Mouse (Mus musculus): ENCODE data around the gene Gm21987. TPM values are rescaled to one million over a fixed set of nuclear protein-coding genes. Genes with fewer than 3 reads are reported as not detected.

The Gm21987 gene
- polyA plus RNA-seq, 1 experiment = not detected

DNA sequence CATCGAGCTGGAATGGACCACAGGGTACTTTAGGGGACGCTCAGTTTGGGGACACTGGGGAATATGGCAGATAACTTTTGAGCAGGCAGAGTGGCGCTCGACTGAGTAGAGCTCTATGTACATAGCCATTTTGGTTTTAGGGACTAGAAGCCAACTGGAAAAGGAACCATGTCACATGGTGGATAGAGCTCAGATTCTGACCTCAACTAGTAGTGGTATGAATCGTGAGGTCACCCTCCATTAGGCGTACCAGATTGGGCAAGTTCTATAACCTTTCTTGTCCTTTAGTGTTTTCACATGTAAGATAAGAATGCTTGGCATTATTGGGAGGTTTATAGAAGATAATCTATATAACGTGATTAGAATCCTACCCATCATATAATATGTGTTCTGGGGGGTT lies 43.5 kb downstream of the Gm21987 start:
- no peak for DNase-seq

DNA sequence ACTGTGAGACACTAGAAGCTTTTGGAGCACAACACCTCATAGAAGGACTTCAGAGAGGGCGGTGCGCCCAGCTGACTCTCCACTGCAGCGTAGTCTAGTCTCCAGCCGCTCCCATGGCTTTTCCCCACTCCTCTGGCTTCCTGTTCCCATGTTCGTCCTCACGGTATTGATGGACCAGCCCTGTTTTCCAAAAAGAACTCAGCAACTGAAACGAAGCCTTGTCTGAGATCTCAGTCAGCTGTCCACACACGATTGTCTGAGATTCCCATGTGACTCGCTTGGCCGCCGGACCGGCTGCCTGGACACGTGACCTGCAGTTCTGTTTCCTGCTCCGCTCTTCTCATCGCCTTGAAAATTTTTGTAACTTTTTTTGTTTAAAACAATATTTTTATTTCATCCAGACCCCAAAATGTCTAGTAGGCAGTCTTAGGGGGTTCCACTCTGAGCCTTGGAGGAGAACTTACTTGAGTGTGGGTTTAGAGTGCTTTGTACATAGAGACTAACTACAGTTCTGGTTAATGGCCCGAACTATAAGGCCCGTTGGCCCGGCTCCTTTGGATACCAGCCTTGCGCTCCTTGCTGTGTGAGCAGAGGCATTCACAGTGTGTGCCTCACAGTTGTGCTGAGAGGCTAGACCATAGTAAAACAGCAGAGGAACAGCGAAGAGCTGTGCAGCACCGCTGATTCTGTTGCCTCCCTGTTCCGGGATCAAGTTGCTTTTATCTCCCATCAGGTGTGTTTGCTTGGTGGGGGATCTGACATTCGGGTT lies 45.5 kb downstream of the Gm21987 start:
- DNase-seq = peak in 1 of 2 experiments; percentile 30
- TF ChIP-seq POLR2A (IDR thresholded peaks at IDR 0.05; ENCODE audit: borderline replicate concordance, insufficient read depth, low read length) (no peak), CTCF (IDR thresholded peaks at IDR 0.05; ENCODE audit: borderline replicate concordance, insufficient read depth, low read depth, low read length) (no peak)
- WGBS = 65% methylated on average over 23 of the region's 23 CpGs
- no peak overlapping the region; the same call in 1 of the 2 replicates for H3K27ac ChIP-seq (ENCODE audit: insufficient read depth, low read length)
- H3K4me1 ChIP-seq (ENCODE audit: control insufficient read depth, insufficient read depth, low read length) = no peaks in the 10 kb centered on the region
- peak overlapping the region; percentile 45 for H3K4me3 ChIP-seq (replicated peaks; ENCODE audit: insufficient read depth, low read depth, low read length)
- H3K27me3 ChIP-seq (ENCODE audit: control insufficient read depth, insufficient read depth, low read length) = no peaks in the 10 kb centered on the region

More for the DNA sequence above, 43.5 kb downstream of the Gm21987 start:
- no peaks in the 10 kb centered on the region for H3K4me1 ChIP-seq (ENCODE audit: control insufficient read depth, insufficient read depth, low read length)
- 88% methylated on average over 7 of the region's 7 CpGs for WGBS
- TF ChIP-seq CTCF (IDR thresholded peaks at IDR 0.05; ENCODE audit: borderline replicate concordance, insufficient read depth, low read depth, low read length) (no peak), POLR2A (IDR thresholded peaks at IDR 0.05; ENCODE audit: borderline replicate concordance, insufficient read depth, low read length) (no peak)
- no peak overlapping the region for H3K27ac ChIP-seq (ENCODE audit: insufficient read depth, low read length)
- no peaks in the 10 kb centered on the region for H3K27me3 ChIP-seq (ENCODE audit: control insufficient read depth, insufficient read depth, low read length)
- no peak overlapping the region for H3K4me3 ChIP-seq (replicated peaks; ENCODE audit: insufficient read depth, low read depth, low read length)

DNA sequence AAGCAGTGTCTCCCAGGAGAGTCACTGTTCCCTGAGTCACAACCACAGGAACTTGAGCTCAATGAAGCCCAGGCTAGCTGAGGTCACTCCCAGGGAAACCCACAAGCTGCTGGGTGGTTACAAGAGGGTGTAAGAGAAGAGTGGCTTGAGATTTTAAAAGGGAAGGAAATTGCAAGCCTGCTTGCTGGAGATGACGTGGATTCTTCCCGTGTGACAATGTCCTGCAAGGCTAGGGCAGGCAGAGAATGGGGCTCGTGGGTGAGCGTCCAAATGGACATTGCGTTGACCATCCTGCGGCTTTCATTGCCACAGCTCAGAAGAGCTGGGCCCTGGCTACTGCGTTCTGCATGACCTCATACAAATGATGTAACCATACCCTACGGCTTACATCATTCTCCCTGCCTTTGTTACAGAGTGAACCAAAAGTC lies 47.4 kb downstream of the Gm21987 start:
- H3K4me1 ChIP-seq (ENCODE audit: control insufficient read depth, insufficient read depth, low read length) = no peaks in the 10 kb centered on the region
- TF ChIP-seq POLR2A (IDR thresholded peaks at IDR 0.05; ENCODE audit: borderline replicate concordance, insufficient read depth, low read length) (no peak), CTCF (IDR thresholded peaks at IDR 0.05; ENCODE audit: borderline replicate concordance, insufficient read depth, low read depth, low read length) (no peak)
- no peak overlapping the region for H3K4me3 ChIP-seq (replicated peaks; ENCODE audit: insufficient read depth, low read depth, low read length)
- H3K27me3 ChIP-seq (ENCODE audit: control insufficient read depth, insufficient read depth, low read length) = no peaks in the 10 kb centered on the region
- 92% methylated on average over 8 of the region's 8 CpGs for WGBS
- H3K27ac ChIP-seq (ENCODE audit: insufficient read depth, low read length) = no peak overlapping the region
- no peak for DNase-seq

DNA sequence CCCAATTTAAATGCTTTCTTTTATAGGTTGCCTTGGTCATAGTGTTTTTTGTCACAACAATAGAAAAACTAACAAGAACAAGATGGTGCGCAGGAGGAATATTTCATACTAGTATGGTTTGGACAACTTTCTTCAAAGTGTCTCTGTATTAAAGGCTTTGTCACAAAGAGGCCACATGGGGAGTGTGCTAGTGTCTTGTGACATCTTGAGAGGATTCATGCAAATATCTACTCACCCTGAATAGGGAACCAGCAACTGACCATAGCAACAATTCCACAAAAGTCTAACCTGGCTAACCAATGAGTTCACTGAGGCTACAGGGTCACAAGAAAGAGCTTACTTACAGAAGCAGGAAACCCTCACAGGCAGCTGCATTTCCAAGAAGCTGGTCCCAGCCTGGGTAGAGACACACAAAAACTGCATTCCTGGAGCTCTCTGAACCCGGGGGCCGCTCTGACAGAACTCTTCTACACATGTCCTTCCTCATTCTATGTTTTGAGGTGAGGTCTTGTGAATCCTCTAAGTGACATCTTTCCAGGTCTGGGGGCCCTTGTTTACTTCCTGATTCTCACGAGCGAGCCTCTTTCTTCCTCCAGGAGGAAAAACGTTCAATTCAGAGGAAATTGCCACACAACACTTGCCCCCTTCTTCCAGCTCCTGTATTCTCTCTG lies 48.4 kb downstream of the Gm21987 start:
- DNase-seq = no peak
- H3K27ac ChIP-seq (ENCODE audit: insufficient read depth, low read length) = no peak overlapping the region
- TF ChIP-seq CTCF (IDR thresholded peaks at IDR 0.05; ENCODE audit: borderline replicate concordance, insufficient read depth, low read depth, low read length) (no peak), POLR2A (IDR thresholded peaks at IDR 0.05; ENCODE audit: borderline replicate concordance, insufficient read depth, low read length) (no peak)
- no peaks in the 10 kb centered on the region for H3K4me1 ChIP-seq (ENCODE audit: control insufficient read depth, insufficient read depth, low read length)
- H3K4me3 ChIP-seq (replicated peaks; ENCODE audit: insufficient read depth, low read depth, low read length) = no peak overlapping the region
- H3K27me3 ChIP-seq (ENCODE audit: control insufficient read depth, insufficient read depth, low read length) = no peaks in the 10 kb centered on the region
- WGBS = 87% methylated on average over 6 of the region's 6 CpGs

DNA sequence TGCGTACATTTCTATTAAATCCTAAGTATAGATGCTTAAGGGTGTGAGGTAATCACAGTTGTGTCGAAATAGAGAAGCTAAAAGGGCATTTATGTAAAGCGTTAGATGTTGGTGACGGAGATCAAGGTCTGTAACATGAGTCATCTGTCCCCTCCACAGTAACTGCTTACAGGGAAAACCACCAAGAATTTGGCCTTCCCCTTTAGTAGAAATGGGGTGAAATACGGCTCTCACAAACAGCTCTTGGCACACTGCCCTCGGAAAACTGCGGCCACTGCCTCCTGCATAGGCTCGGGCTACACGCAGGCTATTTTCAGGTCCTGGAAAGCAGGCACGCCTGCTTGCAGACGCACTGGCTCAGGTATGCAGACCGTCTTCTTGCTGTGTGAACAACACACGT lies 49.3 kb downstream of the Gm21987 start:
- Histone ChIP-seq H3K4me3 (replicated peaks; ENCODE audit: insufficient read depth, low read depth, low read length) (no peak overlapping the region), H3K4me1 (ENCODE audit: control insufficient read depth, insufficient read depth, low read length) (no peaks in the 10 kb centered on the region), H3K27me3 (ENCODE audit: control insufficient read depth, insufficient read depth, low read length) (no peaks in the 10 kb centered on the region), H3K27ac (ENCODE audit: insufficient read depth, low read length) (no peak overlapping the region)
- peak; percentile 58 to 63 for DNase-seq
- TF ChIP-seq POLR2A (IDR thresholded peaks at IDR 0.05; ENCODE audit: borderline replicate concordance, insufficient read depth, low read length) (no peak), CTCF (IDR thresholded peaks at IDR 0.05; ENCODE audit: borderline replicate concordance, insufficient read depth, low read depth, low read length) (no peak)
- WGBS = 20% methylated on average over 13 of the region's 13 CpGs

DNA sequence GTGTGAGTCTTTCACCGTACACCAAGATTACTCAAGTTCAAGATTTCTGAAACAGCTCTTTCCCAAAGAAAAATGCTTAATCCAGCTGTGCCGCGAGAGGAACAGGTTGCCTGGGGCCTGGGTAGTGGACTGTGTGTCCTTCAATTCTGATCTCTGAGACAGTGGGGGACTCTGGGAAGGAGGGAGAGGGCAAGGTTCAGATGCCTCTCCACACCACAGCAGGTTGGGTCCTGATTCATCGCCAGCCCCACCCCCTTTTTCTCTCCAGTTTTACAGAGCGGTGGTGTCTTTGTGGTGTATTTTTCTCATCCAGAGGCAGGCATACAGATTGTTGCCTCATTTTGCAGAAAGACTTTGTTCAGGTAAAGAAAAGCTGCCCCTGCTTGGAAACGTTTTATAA lies 51.4 kb downstream of the Gm21987 start:
- Histone ChIP-seq H3K4me1 (ENCODE audit: control insufficient read depth, insufficient read depth, low read length) (no peaks in the 10 kb centered on the region), H3K27me3 (ENCODE audit: control insufficient read depth, insufficient read depth, low read length) (no peaks in the 10 kb centered on the region), H3K27ac (ENCODE audit: insufficient read depth, low read length) (no peak overlapping the region), H3K4me3 (replicated peaks; ENCODE audit: insufficient read depth, low read depth, low read length) (no peak overlapping the region)
- no peak for TF ChIP-seq POLR2A (IDR thresholded peaks at IDR 0.05; ENCODE audit: borderline replicate concordance, insufficient read depth, low read length)
- TF ChIP-seq CTCF (IDR thresholded peaks at IDR 0.05; ENCODE audit: borderline replicate concordance, insufficient read depth, low read depth, low read length) = no peak
- DNase-seq = no peak
- WGBS = 95% methylated on average over 6 of the region's 6 CpGs

DNA sequence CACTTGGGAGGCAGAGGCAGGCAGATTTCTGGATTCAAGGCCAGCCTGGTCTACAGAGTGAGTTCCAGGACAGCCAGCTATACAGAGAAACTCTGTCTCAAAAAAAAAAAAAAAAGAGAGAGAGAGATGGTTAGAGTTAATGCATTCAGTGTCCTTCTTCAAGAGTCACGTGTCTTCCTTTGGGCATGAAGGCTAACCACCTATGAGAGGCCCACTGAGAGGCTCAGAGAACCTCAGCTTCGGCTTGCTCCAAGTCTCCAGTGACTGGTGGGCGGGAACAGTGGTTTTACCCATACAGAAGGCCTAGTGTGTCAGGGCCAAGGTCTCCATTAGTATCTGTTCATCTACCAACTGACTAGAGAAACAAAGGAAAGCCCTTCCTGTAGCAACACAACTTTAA lies 52.2 kb downstream of the Gm21987 start:
- DNase-seq = no peak
- no peak overlapping the region for H3K27ac ChIP-seq (ENCODE audit: insufficient read depth, low read length)
- H3K4me3 ChIP-seq (replicated peaks; ENCODE audit: insufficient read depth, low read depth, low read length) = no peak overlapping the region
- TF ChIP-seq CTCF (IDR thresholded peaks at IDR 0.05; ENCODE audit: borderline replicate concordance, insufficient read depth, low read depth, low read length) (no peak), POLR2A (IDR thresholded peaks at IDR 0.05; ENCODE audit: borderline replicate concordance, insufficient read depth, low read length) (no peak)
- H3K27me3 ChIP-seq (ENCODE audit: control insufficient read depth, insufficient read depth, low read length) = no peaks in the 10 kb centered on the region
- 79% methylated on average over 3 of the region's 3 CpGs for WGBS
- no peaks in the 10 kb centered on the region for H3K4me1 ChIP-seq (ENCODE audit: control insufficient read depth, insufficient read depth, low read length)

Data from cerebellum, adult 2 months (tissue).